Mouse (Mus musculus) intestine, postnatal 0 days (tissue): ENCODE measurements around the gene Nisch. TPM values are rescaled to one million over a fixed set of nuclear protein-coding genes. Genes with fewer than 3 reads are reported as not detected.

Experiments
- ATAC-seq: fragments of 200-750 bp; cut with Nextera tagmentation; 2 replicates; pipeline ENCODE4 v1.8.0; 2017; ENCODE audit warnings: mild to moderate bottlenecking, moderate TSS enrichment, moderate library complexity
- H3K27ac ChIP-seq: fragments of 300-500 bp; sonication (generic); 2 replicates; pipeline ENCODE4 v1.5.1; 2014; ENCODE audit warnings: mild to moderate bottlenecking, low read depth, low read length, moderate library complexity
- H3K27me3 ChIP-seq: fragments of 300-500 bp; sonication (generic); replicated peaks from 2 replicates; pipeline ENCODE4 v1.6.1; 2014; ENCODE audit warnings: low read length, mixed read lengths; ENCODE audit not compliant: control insufficient read depth, insufficient read depth
- H3K36me3 ChIP-seq: fragments of 300-500 bp; sonication (generic); 2 replicates; pipeline ENCODE4 v1.6.1; 2014; ENCODE audit warnings: mild to moderate bottlenecking, moderate library complexity; ENCODE audit not compliant: control insufficient read depth, insufficient read depth
- H3K4me1 ChIP-seq: fragments of 300-500 bp; sonication (generic); replicated peaks from 2 replicates; pipeline ENCODE4 v1.6.1; 2014; ENCODE audit warnings: antibody characterized with exemption, low read length, mixed read lengths; ENCODE audit not compliant: control insufficient read depth, insufficient read depth
- H3K4me2 ChIP-seq: fragments of 300-500 bp; sonication (generic); replicated peaks from 2 replicates; pipeline ENCODE4 v1.6.1; 2014; ENCODE audit warnings: low read depth, mild to moderate bottlenecking, moderate library complexity
- H3K4me3 ChIP-seq: fragments of 300-500 bp; sonication (generic); 2 replicates; pipeline ENCODE4 v1.5.1; 2014; ENCODE audit warnings: low read depth, low read length
- H3K9ac ChIP-seq: fragments of 300-500 bp; sonication (generic); 2 replicates; pipeline ENCODE4 v1.6.1; 2014; ENCODE audit warnings: mild to moderate bottlenecking, low read depth, low read length
- H3K9me3 ChIP-seq: fragments of 300-500 bp; sonication (generic); 2 replicates; pipeline ENCODE4 v1.6.1; 2016; ENCODE audit warnings: mixed run types; ENCODE audit not compliant: control insufficient read depth
- CTCF ChIP-seq: sonication (generic); IDR thresholded peaks from 2 replicates; pipeline ENCODE4 v1.5.1; 2016; ENCODE audit warnings: low read depth, mild to moderate bottlenecking, control low read depth, antibody characterized with exemption, moderate library complexity
- WGBS: fragments of 180-500 bp; shearing (Covaris S2); extraction: QIAGEN DNeasy Blood & Tissue Kit; methylation state at CpG from one replicate; pipeline ENCODE4 v1.1.7; 2014; 5-methylcytosine and 5-hydroxymethylcytosine counted together
- polyA plus RNA-seq: library from polyadenylated mRNA; unstranded; fragments of >200 nt; fragmentation: Nextera tagmentation; extraction: Ambion mirVana; gene quantifications from 2 replicates; pipeline ENCODE4 v1.2.1, GENCODE M21; 2015

Nisch gene
- polyA plus RNA-seq, 1 experiment from 2014 or later, result 74.1 TPM

GRCm38 (mm10) chr14:31251084-31251604 is 34.4 kb upstream of the Nisch start, which contains the start of the genes Phf7 and Bap1:
Gene Phf7 (minus strand): TSS chr14:31251317.
Gene Bap1 (plus strand): TSS chr14:31251450.
- ATAC-seq, result peak; percentile 95
- H3K36me3 ChIP-seq, result peaks cover 30% of the 10 kb centered on the region
- no peaks in the 10 kb centered on the region for H3K27me3 ChIP-seq
- no peaks in the 10 kb centered on the region for H3K9me3 ChIP-seq
- no peaks in the 10 kb centered on the region for H3K4me1 ChIP-seq
- H3K4me3 ChIP-seq, result peak within 1 kb of the TSS; percentile 71
- H3K27ac ChIP-seq, result peak within 1 kb of the TSS; percentile 85
- under 1% methylated on average over 75 of the region's 75 CpGs for WGBS
- peak; percentile 24 for TF ChIP-seq CTCF
- peak within 1 kb of the TSS; percentile 85 for H3K9ac ChIP-seq
- peak within 1 kb of the TSS; percentile 81 for H3K4me2 ChIP-seq

GRCm38 (mm10) chr14:31250222-31251083 is 33.7 kb upstream of the Nisch start:
- peak overlapping the region; percentile 81 for H3K4me2 ChIP-seq
- H3K27me3 ChIP-seq, result no peaks in the 10 kb centered on the region
- WGBS, result 16% methylated on average over 38 of the region's 38 CpGs
- peaks cover 24% of the 10 kb centered on the region for H3K36me3 ChIP-seq
- H3K9ac ChIP-seq, result peak overlapping the region; percentile 85
- peak overlapping the region; percentile 71 for H3K4me3 ChIP-seq
- H3K27ac ChIP-seq, result peak overlapping the region; percentile 85
- no peaks in the 10 kb centered on the region for H3K9me3 ChIP-seq
- no peak for TF ChIP-seq CTCF
- H3K4me1 ChIP-seq, result no peaks in the 10 kb centered on the region
- ATAC-seq, result 0 out of 2 replicates have a peak, but pooled peaks have one; percentile 3

GRCm38 (mm10) chr14:31248396-31248795 is 31.6 kb upstream of the Nisch start:
- Histone ChIP-seq H3K4me3 (no peak overlapping the region), H3K27ac (no peak overlapping the region), H3K36me3 (peaks cover 3% of the 10 kb centered on the region; the same call in 1 of the 2 replicates), H3K9me3 (no peaks in the 10 kb centered on the region), H3K4me2 (no peak overlapping the region), H3K4me1 (no peaks in the 10 kb centered on the region), H3K27me3 (no peaks in the 10 kb centered on the region), H3K9ac (no peak overlapping the region)
- 65% methylated on average over 6 of the region's 6 CpGs for WGBS
- ATAC-seq, result no peak
- TF ChIP-seq CTCF, result no peak

- no peaks in the 10 kb centered on the region for H3K9me3 ChIP-seq
- no peaks in the 10 kb centered on the region for H3K4me1 ChIP-seq
- H3K9ac ChIP-seq, result no peak overlapping the region
- WGBS, result 87% methylated on average over 1 of the region's 1 CpGs
- no peak for ATAC-seq
- no peak overlapping the region for H3K4me2 ChIP-seq
- H3K27ac ChIP-seq, result no peak overlapping the region
- no peaks in the 10 kb centered on the region for H3K27me3 ChIP-seq
- no peak for TF ChIP-seq CTCF
- no peaks in the 10 kb centered on the region; the same call in 1 of the 2 replicates for H3K36me3 ChIP-seq
- H3K4me3 ChIP-seq, result no peak overlapping the region
These were observed 29.2 kb upstream of the Nisch start for GRCm38 (mm10) chr14:31245946-31246345.

GRCm38 (mm10) chr14:31244777-31245176 is 28.0 kb upstream of the Nisch start:
- no peak for ATAC-seq
- H3K9me3 ChIP-seq, result no peaks in the 10 kb centered on the region
- H3K27ac ChIP-seq, result no peak overlapping the region
- H3K4me1 ChIP-seq, result no peaks in the 10 kb centered on the region
- 92% methylated on average over 1 of the region's 1 CpGs for WGBS
- no peaks in the 10 kb centered on the region for H3K27me3 ChIP-seq
- no peaks in the 10 kb centered on the region; the same call in 1 of the 2 replicates for H3K36me3 ChIP-seq
- TF ChIP-seq CTCF, result no peak
- no peak overlapping the region for H3K9ac ChIP-seq
- H3K4me2 ChIP-seq, result no peak overlapping the region
- no peak overlapping the region for H3K4me3 ChIP-seq

- no peak for ATAC-seq
- H3K4me1 ChIP-seq, result no peaks in the 10 kb centered on the region
These were observed 23.8 kb upstream of the Nisch start for GRCm38 (mm10) chr14:31240528-31240927.

More at GRCm38 (mm10) chr14:31240528-31240927, 23.8 kb upstream of the Nisch start:
- H3K4me3 ChIP-seq, result no peak overlapping the region
- peaks cover 9% of the 10 kb centered on the region; the same call in 1 of the 2 replicates for H3K36me3 ChIP-seq
- no peak overlapping the region for H3K27ac ChIP-seq
- no peaks in the 10 kb centered on the region for H3K9me3 ChIP-seq
- H3K9ac ChIP-seq, result no peak overlapping the region
- H3K27me3 ChIP-seq, result no peaks in the 10 kb centered on the region
- H3K4me2 ChIP-seq, result no peak overlapping the region
- WGBS, result 75% methylated on average over 3 of the region's 3 CpGs
- TF ChIP-seq CTCF, result no peak
